Mouse (Mus musculus) small intestine, adult 2 months (tissue): Measurements from ENCODE around the gene Fbh1.

Experiments used
- CTCF ChIP-seq: fragments of 200-500 bp; IDR thresholded peaks from 2 replicates; pipeline ENCODE4 v1.5.1; 2012; ENCODE audit warnings: low read depth, mild to moderate bottlenecking, control low read depth, inconsistent platforms, low read length, moderate library complexity, mixed read lengths; ENCODE audit not compliant: insufficient replicate concordance, insufficient read length; ENCODE audit errors: extremely low read depth
- POLR2A ChIP-seq: fragments of 200-500 bp; IDR thresholded peaks from 2 replicates; pipeline ENCODE4 v1.6.1; 2012; ENCODE audit warnings: low read depth, mild to moderate bottlenecking, control low read depth, inconsistent platforms, low read length, moderate library complexity

GRCm38 (mm10) chr2:11712483-11712990 lies 64.8 kb downstream of the Fbh1 start:
- no peak for TF ChIP-seq CTCF
- TF ChIP-seq POLR2A, result no peak
